Mouse (Mus musculus) stomach, postnatal 0 days (tissue): ENCODE measurements at regions not wholly inside any gene's neighbourhood (a gene's known extent, or its start where the extent isn't known, plus 50 kb on each side); places are given as distances from the start of the nearest gene placed in this dataset.

ENCODE experiments used
- ATAC-seq: fragments of 200-750 bp; cut with Nextera tagmentation; 2 replicates; pipeline ENCODE4 v1.8.0; 2017; ENCODE audit not compliant: low FRiP score, low TSS enrichment
- DNase-seq: peaks from one replicate; pipeline ENCODE4 v3.0.0-alpha.2; 2016; ENCODE audit warnings: low spot score
- H3K27ac ChIP-seq: fragments of 300-500 bp; sonication (generic); replicated peaks from 2 replicates; pipeline ENCODE4 v1.5.1; 2014; ENCODE audit warnings: mild to moderate bottlenecking, control low read depth
- H3K27me3 ChIP-seq: fragments of 300-500 bp; sonication (generic); 2 replicates; pipeline ENCODE4 v1.6.1; 2014; ENCODE audit warnings: low read length; ENCODE audit not compliant: control insufficient read depth, insufficient read depth
- H3K36me3 ChIP-seq: fragments of 300-500 bp; sonication (generic); 2 replicates; pipeline ENCODE4 v1.6.1; 2014; ENCODE audit warnings: low read length, mixed read lengths; ENCODE audit not compliant: control insufficient read depth, insufficient read depth
- H3K4me1 ChIP-seq: fragments of 300-500 bp; sonication (generic); replicated peaks from 2 replicates; pipeline ENCODE4 v1.6.1; 2014; ENCODE audit warnings: antibody characterized with exemption; ENCODE audit not compliant: control insufficient read depth, insufficient read depth
- H3K4me2 ChIP-seq: fragments of 300-500 bp; sonication (generic); replicated peaks from 2 replicates; pipeline ENCODE4 v1.6.1; 2014; ENCODE audit warnings: low read depth, mild to moderate bottlenecking, control low read depth, moderate library complexity
- H3K4me3 ChIP-seq: fragments of 300-500 bp; sonication (generic); 2 replicates; pipeline ENCODE4 v1.5.1; 2014; ENCODE audit warnings: low read depth, low read length, control low read depth
- H3K9ac ChIP-seq: fragments of 300-500 bp; sonication (generic); 2 replicates; pipeline ENCODE4 v1.6.1; 2014; ENCODE audit warnings: mild to moderate bottlenecking, low read length, control low read depth, mixed read lengths
- H3K9me3 ChIP-seq: fragments of 300-500 bp; sonication (generic); 2 replicates; pipeline ENCODE4 v1.6.1; 2016; ENCODE audit warnings: low read length; ENCODE audit not compliant: control insufficient read depth
- CTCF ChIP-seq: IDR thresholded peaks from 2 replicates; pipeline ENCODE4 v1.5.1; 2016; ENCODE audit warnings: antibody characterized with exemption, low read depth, mild to moderate bottlenecking, moderate library complexity
- EP300 ChIP-seq: optimal IDR thresholded peaks from 2 replicates; pipeline ENCODE3; 2016; ENCODE audit warnings: antibody characterized with exemption
- WGBS: fragments of 180-500 bp; shearing (Covaris S2); extraction: QIAGEN DNeasy Blood & Tissue Kit; methylation state at CpG from one replicate; pipeline ENCODE4 v1.1.7; 2014; 5-methylcytosine and 5-hydroxymethylcytosine counted together

DNA sequence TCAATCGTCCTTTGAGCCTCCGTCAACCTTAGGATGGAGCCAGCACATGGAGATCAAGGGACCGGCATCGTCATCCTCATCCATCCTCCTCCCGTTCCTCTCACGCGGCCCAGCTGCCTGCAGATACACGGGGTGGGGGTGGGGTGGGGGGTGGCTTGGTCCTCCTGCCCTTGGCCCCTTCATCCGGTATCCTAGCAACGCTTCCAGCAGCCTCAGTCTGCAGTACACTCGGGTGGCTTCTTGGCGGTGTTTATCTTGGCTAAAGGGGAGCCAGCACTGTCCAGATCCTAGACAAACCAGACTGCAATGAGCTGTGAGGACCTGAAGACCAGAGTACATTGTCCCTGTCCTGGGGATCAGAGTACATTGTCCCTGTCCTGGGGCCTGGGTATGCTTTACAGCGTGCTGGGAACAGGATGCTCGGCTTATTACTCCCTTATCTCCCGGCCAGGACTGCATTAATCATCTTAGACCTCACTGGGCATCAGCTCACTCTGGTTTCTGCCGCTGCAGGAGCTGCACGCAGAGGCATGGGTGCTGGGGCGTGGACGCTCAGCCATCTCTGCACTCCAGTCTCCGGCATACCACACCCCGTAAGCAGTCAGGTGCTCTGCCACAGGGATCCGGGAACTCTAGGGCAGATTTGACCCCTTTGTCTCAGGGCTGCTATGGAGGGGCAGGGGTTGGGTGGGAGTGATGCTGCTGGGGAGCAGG is 219.7 kb upstream of the Kcnab2 start:
- Histone ChIP-seq H3K4me3 (no peak overlapping the region), H3K9me3 (no peaks in the 10 kb centered on the region), H3K4me2 (no peak overlapping the region), H3K27me3 (no peaks in the 10 kb centered on the region), H3K27ac (no peak overlapping the region), H3K9ac (no peak overlapping the region), H3K4me1 (no peaks in the 10 kb centered on the region), H3K36me3 (no peaks in the 10 kb centered on the region)
- no peak for ATAC-seq
- WGBS, result 20% methylated on average over 22 of the region's 22 CpGs
- DNase-seq, result no peak
- TF ChIP-seq EP300 (no peak), CTCF (no peak)

DNA sequence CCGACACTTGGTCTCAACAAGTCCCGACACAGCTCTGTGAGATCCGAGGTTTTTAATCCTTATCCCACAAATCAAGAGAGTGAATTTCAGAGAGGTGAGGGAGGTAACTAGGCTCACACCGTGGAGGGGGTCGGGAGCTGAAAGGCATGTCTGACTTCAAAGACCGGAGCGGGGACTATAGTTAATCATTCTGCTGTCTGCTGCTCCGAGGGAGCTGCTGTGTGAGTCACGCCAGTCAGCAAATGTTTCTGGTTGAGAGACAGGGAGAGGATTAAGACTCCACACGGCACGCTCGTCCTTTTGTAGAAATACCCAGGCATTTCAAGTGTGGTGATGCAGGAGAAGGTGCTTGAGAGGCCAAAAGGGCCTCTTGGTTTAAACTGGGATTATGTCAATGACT is 214.1 kb upstream of the Kcnab2 start:
- H3K9ac ChIP-seq, result no peak overlapping the region
- no peaks in the 10 kb centered on the region for H3K4me1 ChIP-seq
- no peak overlapping the region for H3K4me2 ChIP-seq
- H3K36me3 ChIP-seq, result no peaks in the 10 kb centered on the region
- no peaks in the 10 kb centered on the region for H3K27me3 ChIP-seq
- WGBS, result 21% methylated on average over 12 of the region's 12 CpGs
- H3K4me3 ChIP-seq, result no peak overlapping the region
- TF ChIP-seq EP300, result no peak
- TF ChIP-seq CTCF, result no peak
- ATAC-seq, result no peak
- H3K9me3 ChIP-seq, result no peaks in the 10 kb centered on the region
- no peak for DNase-seq
- no peak overlapping the region for H3K27ac ChIP-seq

DNA sequence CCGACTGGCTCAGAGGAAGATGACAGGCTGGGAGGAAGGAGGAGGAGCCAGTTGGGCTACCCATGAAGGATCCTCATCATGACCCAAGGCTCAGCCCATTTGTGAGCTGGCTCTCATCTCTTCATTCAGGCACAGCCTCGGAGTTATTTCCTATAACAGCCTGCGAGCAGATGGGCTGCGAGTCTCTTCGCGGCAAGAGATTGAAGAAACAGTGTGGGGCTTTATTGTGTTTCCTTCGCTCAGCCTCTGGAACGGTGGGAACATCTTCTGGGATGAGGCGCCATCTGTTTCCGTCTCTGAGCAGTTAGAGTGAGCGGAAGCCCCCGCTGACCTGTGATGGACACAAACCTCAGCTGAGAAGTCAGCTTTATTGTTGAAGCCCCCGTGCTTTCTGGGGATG is 213.6 kb upstream of the Kcnab2 start:
- Histone ChIP-seq H3K36me3 (no peaks in the 10 kb centered on the region), H3K4me2 (no peak overlapping the region), H3K27ac (no peak overlapping the region), H3K9ac (no peak overlapping the region), H3K9me3 (no peaks in the 10 kb centered on the region), H3K4me3 (no peak overlapping the region), H3K27me3 (no peaks in the 10 kb centered on the region), H3K4me1 (no peaks in the 10 kb centered on the region)
- no peak for DNase-seq
- ATAC-seq, result no peak
- WGBS, result 74% methylated on average over 13 of the region's 13 CpGs
- no peak for TF ChIP-seq CTCF
- TF ChIP-seq EP300, result no peak

DNA sequence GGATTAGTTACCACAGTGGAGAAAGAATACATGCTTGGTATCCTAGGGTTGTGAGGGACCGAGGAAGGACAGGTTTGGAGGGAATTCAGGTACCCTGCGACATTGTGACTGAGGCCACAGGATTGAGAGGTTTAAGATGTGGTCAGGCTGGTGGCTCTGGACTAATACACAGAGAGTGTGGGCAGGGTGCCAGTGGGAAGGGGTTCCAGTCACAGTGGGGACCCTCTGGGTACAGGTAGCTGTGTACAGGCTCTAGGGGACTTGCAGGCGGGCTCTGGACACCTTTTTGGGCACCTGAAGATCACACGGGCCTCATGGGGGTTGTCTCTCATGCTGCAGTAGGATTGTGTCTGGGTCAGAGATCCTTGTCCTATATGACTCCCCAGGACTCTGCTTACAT is 213.1 kb upstream of the Kcnab2 start:
- Histone ChIP-seq H3K4me2 (no peak overlapping the region), H3K27ac (no peak overlapping the region), H3K9me3 (no peaks in the 10 kb centered on the region), H3K9ac (no peak overlapping the region), H3K4me3 (no peak overlapping the region), H3K27me3 (no peaks in the 10 kb centered on the region), H3K36me3 (no peaks in the 10 kb centered on the region), H3K4me1 (no peaks in the 10 kb centered on the region)
- 90% methylated on average over 4 of the region's 4 CpGs for WGBS
- ATAC-seq (no peak), DNase-seq (no peak)
- TF ChIP-seq EP300 (no peak), CTCF (no peak)

DNA sequence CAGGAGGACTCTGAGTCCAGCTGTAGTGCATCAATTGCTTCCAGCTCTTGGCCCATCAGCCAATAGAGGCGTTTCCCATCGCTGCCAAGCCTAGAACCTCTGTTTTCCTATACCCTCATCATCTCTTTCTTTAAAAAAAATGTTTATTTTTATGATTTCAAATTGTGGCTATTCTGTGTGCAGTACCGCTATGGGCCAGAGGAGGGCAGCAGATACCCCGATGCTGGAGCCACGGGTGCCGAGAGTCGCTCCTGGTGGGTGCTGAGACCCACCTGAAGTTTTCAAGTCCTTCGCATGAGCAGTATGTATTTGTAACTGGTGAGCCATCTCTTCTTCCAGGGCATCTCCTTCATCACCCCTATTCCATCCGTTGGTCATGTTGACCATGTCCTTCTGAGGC is 212.2 kb upstream of the Kcnab2 start:
- TF ChIP-seq EP300, result no peak
- peak; percentile 47 for TF ChIP-seq CTCF
- Histone ChIP-seq H3K36me3 (no peaks in the 10 kb centered on the region), H3K9ac (no peak overlapping the region), H3K4me3 (no peak overlapping the region), H3K9me3 (no peaks in the 10 kb centered on the region), H3K27ac (no peak overlapping the region), H3K4me2 (no peak overlapping the region), H3K4me1 (no peaks in the 10 kb centered on the region), H3K27me3 (no peaks in the 10 kb centered on the region)
- WGBS, result 82% methylated on average over 9 of the region's 9 CpGs
- ATAC-seq, result no peak
- DNase-seq, result no peak

DNA sequence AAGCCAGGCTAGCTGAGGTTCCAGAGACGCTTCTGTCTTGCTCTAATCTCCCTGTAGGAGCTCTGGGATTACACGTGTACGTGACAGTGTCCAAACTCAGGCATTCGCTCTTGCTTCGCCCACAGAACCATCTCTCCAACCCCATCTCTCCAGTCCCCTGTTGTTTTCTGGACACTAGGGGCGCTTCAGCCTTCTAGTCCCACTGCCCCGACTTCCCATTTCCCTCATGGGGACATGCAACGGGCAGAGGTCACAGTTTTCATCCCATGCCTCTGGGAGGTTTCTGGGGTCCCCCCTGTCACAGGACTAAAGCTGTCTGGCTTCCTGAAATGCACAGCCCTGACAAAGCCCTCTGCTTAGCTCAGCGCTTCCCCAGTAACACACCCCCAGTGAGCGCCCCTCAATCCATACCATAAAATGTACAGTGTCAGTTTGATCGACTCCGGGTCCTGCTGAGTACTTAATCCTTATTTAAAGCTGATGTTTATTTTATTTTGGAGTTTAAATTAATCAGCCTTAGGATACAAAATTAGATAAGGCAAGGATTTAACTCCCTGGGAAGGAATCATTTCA is 208.9 kb upstream of the Kcnab2 start:
- Histone ChIP-seq H3K27me3 (no peaks in the 10 kb centered on the region), H3K36me3 (no peaks in the 10 kb centered on the region), H3K9me3 (no peaks in the 10 kb centered on the region), H3K9ac (no peak overlapping the region), H3K4me2 (no peak overlapping the region), H3K27ac (no peak overlapping the region), H3K4me1 (no peaks in the 10 kb centered on the region), H3K4me3 (no peak overlapping the region)
- DNase-seq (no peak), ATAC-seq (no peak)
- 51% methylated on average over 12 of the region's 12 CpGs for WGBS
- TF ChIP-seq EP300 (no peak), CTCF (peak; percentile 32; the same call in 1 of the 2 replicates)
